Mouse (Mus musculus): ENCODE measurements at regions not wholly inside any gene's neighbourhood (a gene's known extent, or its start where the extent isn't known, plus 50 kb on each side); places are given as distances from the start of the nearest gene placed in this dataset.
"Not testable (repeated sequence)": the region's sequence is repeated elsewhere in the genome, so short reads cannot be mapped to it uniquely, and the experiment has no call there.

DNA sequence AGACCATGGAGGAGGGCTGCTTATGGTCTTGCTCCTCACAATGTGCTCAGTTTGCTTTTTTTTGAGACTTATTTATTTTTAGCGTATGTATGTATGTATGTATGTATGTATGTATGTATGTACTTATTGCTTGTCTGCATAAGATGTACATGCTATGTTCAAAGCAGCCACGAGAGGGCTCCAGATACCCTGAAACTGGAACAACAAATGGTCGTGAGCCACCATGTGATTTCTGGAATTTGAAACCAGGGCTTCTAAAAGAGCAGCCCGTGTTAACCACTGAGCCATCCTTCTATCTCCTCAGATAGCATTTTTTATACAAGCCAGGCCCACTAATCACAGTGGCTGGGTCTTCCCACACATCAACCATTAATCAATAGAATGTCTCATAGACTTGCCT is 611.2 kb downstream of the 5730507C01Rik start:
- no peak for ATAC-seq (ENCODE audit: low FRiP score)
- 77% methylated on average over 4 of the region's 4 CpGs for WGBS
- H3K4me2 ChIP-seq, result no peak overlapping the region
- no peaks in the 10 kb centered on the region for H3K4me1 ChIP-seq
- H3K9me3 ChIP-seq, result peaks cover 46% of the 10 kb centered on the region
- H3K36me3 ChIP-seq (replicated peaks), result no peaks in the 10 kb centered on the region
- H3K27me3 ChIP-seq, result no peaks in the 10 kb centered on the region
- H3K9ac ChIP-seq, result no peak overlapping the region
- H3K27ac ChIP-seq, result no peak overlapping the region
- H3K4me3 ChIP-seq (replicated peaks), result no peak overlapping the region

- no peaks in the 10 kb centered on the region for H3K36me3 ChIP-seq (replicated peaks)
- no peak overlapping the region for H3K9ac ChIP-seq
- peaks cover 30% of the 10 kb centered on the region for H3K9me3 ChIP-seq
- ATAC-seq (ENCODE audit: low FRiP score), result no peak
- WGBS, result 19% methylated on average over 41 of the region's 43 CpGs
- no peak overlapping the region for H3K27ac ChIP-seq
- H3K4me3 ChIP-seq (replicated peaks), result no peak overlapping the region
- H3K27me3 ChIP-seq, result no peaks in the 10 kb centered on the region
- no peaks in the 10 kb centered on the region for H3K4me1 ChIP-seq
- no peak overlapping the region for H3K4me2 ChIP-seq
Measured at GRCm38 (mm10) chr12:19175631-19176030, 661.3 kb downstream of the 5730507C01Rik start.

- WGBS, result 92% methylated on average over 5 of the region's 5 CpGs
- Histone ChIP-seq H3K27ac (no peak overlapping the region), H3K9ac (no peak overlapping the region), H3K27me3 (no peaks in the 10 kb centered on the region), H3K9me3 (peaks cover 29% of the 10 kb centered on the region; the same call in 1 of the 2 replicates), H3K4me1 (no peaks in the 10 kb centered on the region), H3K4me3 (replicated peaks) (no peak overlapping the region), H3K4me2 (no peak overlapping the region), H3K36me3 (replicated peaks) (no peaks in the 10 kb centered on the region)
- no peak for ATAC-seq (ENCODE audit: low FRiP score)
Measured at GRCm38 (mm10) chr12:19192396-19192795, 678.1 kb downstream of the 5730507C01Rik start.

DNA sequence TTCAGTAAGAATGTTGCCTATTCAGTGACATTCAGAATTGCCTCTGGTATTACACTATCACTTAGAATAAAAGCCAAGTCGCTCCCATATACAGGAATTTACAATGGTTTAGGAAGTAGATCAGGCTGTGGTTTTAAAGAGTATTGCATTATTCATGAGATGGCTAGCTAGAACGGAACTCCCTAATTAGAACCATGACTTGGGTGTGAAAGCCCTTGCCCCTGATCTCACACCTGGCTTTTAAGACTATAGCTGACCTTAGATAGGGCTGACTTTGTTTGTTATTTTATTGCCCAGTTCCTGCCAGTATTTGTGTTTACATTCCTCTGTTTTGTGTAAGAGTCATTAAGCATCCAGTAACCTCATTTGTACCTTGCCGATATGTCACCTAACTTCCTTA is 678.7 kb downstream of the 5730507C01Rik start:
- H3K4me2 ChIP-seq; H3K36me3 ChIP-seq (replicated peaks); H3K4me1 ChIP-seq; H3K9ac ChIP-seq; H3K27me3 ChIP-seq; H3K4me3 ChIP-seq (replicated peaks); H3K27ac ChIP-seq; ATAC-seq (ENCODE audit: low FRiP score): not testable (repeated sequence)
- 84% methylated on average over 3 of the region's 3 CpGs for WGBS
- H3K9me3 ChIP-seq, result peaks cover 29% of the 10 kb centered on the region; the same call in 1 of the 2 replicates

GRCm38 (mm10) chr12:19223996-19224395 is 709.7 kb downstream of the 5730507C01Rik start:
- not testable (repeated sequence) for ATAC-seq (ENCODE audit: low FRiP score); H3K9ac ChIP-seq; H3K27me3 ChIP-seq; H3K4me2 ChIP-seq; H3K9me3 ChIP-seq; H3K4me1 ChIP-seq; H3K4me3 ChIP-seq (replicated peaks); H3K27ac ChIP-seq; H3K36me3 ChIP-seq (replicated peaks)
- 65% methylated on average over 1 of the region's 1 CpGs for WGBS

GRCm38 (mm10) chr12:19246731-19247130 is 707.6 kb upstream of the Gm21863 start:
- H3K27ac ChIP-seq; H3K4me2 ChIP-seq; H3K4me1 ChIP-seq; ATAC-seq (ENCODE audit: low FRiP score); H3K4me3 ChIP-seq (replicated peaks); H3K36me3 ChIP-seq (replicated peaks); H3K9ac ChIP-seq; H3K27me3 ChIP-seq: not testable (repeated sequence)
- peaks cover 14% of the 10 kb centered on the region for H3K9me3 ChIP-seq
- 93% methylated on average over 23 of the region's 23 CpGs for WGBS

DNA sequence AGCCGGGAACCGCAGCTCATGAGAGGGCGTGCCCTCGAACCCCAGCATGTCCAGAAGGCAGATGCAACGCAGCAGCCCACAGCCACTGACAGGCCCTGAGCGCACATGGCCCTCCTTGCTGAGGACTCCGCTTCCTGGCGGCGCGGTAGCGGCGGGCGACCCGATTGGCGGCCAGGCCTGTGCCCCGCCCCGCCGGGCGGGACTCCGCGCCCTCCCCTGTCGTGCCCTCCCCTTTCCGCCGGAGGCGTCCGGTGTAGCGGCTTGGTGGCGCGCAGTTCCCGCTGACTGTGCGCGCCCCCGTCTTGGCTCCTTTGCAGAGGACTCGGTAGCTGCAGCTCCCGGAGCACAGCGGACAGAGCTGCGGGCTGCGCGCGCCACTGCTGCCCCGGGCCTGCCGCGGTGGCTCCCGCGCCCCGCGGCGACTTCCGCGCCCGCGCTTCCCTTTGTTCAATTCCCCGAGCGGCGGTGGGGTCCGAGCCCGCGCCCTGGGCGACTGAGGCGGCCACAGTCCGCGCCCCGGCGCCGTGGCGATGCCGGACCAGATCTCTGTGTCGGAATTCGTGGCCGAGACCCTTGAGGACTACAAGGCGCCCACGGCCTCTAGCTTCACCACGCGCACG is 665.9 kb upstream of the Gm21863 start:
- not testable (repeated sequence) for H3K27me3 ChIP-seq; H3K27ac ChIP-seq; ATAC-seq (ENCODE audit: low FRiP score); H3K4me1 ChIP-seq; H3K36me3 ChIP-seq (replicated peaks); H3K9ac ChIP-seq
- WGBS, result 11% methylated on average over 70 of the region's 75 CpGs
- H3K9me3 ChIP-seq, result peaks cover 17% of the 10 kb centered on the region
- peak overlapping the region; percentile 37 for H3K4me3 ChIP-seq (replicated peaks)
- H3K4me2 ChIP-seq, result peak overlapping the region; percentile 31

DNA sequence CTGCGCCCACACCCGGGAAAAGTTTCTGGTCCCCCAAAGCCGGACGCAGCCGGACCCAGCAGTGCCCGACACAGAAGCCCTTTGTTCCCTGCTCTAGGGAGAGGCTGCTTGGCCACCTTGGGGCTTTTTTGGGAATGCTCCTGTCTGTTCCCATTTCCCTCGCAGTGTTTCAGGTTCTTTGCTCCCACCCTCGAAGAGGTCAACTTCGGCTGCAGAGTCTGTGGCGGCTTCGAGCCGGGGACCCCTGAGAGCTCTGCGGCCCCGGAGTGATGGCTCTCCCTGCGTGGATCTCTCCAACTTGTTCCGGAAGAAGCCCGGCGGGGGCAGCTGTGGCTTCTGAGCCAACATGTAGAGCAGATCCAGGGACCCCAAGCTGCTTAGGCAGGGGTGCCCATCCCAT is 665.3 kb upstream of the Gm21863 start:
- Histone ChIP-seq H3K9me3 (peaks cover 17% of the 10 kb centered on the region), H3K4me2 (peak overlapping the region; percentile 31), H3K4me3 (replicated peaks) (peak overlapping the region; percentile 37)
- H3K27ac ChIP-seq; H3K27me3 ChIP-seq; H3K9ac ChIP-seq; ATAC-seq (ENCODE audit: low FRiP score); H3K4me1 ChIP-seq; H3K36me3 ChIP-seq (replicated peaks): not testable (repeated sequence)
- WGBS, result 59% methylated on average over 18 of the region's 18 CpGs

DNA sequence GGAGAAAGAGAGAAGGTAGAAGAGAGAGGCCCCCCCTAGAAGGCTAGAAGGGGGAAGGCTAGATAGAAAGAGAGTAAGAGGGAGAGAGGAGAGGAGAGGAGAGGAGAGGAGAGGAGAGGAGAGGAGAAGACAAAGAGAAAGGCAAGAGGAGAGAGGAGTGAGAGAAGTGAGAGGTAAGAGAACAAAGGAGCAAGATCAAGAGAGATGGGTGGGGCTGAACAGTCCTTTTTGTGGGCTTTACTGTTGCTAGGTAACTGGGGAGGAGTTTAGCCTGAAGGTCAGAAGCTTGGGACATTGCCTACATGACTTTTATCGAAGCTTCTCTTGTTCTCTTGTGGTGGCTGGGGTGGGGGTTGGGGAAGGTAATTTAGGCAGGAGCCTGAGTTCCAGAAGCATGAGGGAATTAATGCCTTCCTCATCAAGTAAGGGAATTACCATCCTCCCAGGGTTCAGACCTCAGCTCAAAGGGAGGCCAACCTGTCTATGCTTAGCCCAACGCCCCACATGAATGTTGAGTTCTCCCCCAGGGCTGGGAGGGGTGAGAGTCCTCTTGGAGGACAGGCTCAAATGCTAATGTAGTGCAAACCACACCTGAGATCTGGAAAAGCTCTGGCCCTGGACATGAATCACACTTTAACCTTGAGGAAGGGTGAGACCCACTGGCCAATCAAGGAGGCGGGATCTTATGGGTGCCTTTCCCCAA is 662.1 kb upstream of the Gm21863 start:
- not testable (repeated sequence) for ATAC-seq (ENCODE audit: low FRiP score); H3K4me2 ChIP-seq; H3K36me3 ChIP-seq (replicated peaks); H3K4me3 ChIP-seq (replicated peaks); H3K4me1 ChIP-seq; H3K9ac ChIP-seq; H3K27ac ChIP-seq; H3K27me3 ChIP-seq
- H3K9me3 ChIP-seq, result peaks cover 17% of the 10 kb centered on the region
- 83% methylated on average over 3 of the region's 3 CpGs for WGBS

Data from forebrain, embryonic 12.5 days (tissue).